Mouse (Mus musculus) MN1 (cell line): ENCODE data around the gene Rnasel.

ENCODE experiments used
- DNase-seq: peaks from one replicate; pipeline ENCODE4 v3.0.0-alpha.2; 2016; ENCODE audit warnings: low spot score

Gene Rnasel

DNA sequence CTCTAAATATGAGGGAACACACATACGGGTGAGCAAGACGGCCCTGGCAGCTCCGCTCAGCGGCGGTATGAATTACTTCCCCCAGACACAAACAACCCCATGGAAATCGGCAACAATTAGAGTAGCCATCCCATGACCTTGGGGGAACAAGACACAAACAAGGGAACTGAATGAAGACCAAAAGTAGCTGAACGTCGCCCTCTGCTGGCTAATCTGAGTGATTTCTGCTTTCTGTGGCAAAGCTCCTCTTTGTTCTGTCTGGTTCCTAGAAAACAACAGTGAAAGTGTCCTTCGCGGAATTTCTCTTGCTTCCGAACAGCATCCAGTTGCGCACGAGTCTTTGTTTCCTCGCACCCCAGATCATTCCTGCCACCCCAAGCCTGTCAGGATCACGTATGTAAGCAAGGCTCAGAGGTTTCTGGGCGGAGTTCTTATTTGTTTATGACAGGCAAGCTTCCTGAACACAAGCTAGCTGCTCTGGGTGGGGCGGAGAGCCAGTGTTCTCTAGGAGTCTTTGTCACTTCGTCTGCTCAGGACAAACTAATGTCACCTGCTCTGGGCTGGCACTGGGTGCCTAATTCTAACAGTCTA, at the start of gene Rnasel:
Gene Rnasel, plus strand, starts transcription at position 216 of the 591 bp plus-strand sequence.
- DNase-seq: peak; percentile 38

DNA sequence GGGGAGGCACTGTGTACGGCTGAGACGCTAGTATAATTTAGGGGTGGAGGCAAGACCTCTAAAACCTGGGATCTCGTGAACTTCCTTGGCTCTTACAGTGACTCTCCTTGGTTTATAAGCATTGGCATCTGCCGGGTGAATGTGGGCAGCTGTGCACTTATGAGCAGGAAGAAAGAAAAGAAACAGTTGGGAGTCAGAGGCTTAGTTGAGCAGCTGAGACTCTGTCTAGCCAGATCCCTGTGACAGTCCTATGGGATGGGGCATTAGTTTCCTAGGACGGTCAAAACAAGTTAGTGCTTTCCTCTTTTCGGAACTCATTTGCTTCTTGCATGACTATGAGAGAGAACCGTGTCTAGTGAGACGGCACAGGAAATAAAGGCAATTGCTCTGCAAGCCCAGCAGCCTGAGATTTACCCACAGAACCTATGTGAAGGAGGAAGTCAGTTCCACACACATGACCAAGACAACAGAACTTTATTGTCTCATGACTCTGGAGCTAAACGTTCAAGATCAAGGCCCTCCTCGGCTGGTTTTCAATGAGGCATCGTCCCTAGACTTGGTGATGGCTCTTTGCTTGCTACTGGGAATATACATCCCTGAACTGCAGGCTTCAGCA, 48.7 kb upstream of the Rnasel start:
- no peak for DNase-seq

DNA sequence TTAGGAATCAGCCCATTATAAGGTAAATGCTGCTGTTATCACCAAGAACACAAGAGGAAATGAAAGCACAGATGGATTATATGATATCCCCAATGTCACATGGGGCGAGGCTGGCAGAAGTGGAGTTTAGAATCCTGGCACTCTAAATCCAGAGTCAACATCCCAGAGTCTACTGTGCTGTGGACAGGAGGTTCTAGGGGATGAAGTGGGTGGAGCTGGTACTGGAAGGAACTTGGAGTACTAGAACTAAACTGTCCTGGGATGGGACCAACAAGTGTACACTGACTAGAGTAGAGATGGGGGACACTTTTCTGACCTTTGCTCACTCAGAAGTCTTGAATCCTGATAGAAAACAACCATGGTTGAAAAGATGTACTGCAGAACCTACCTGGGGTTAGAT, 47.8 kb upstream of the Rnasel start:
- no peak for DNase-seq

DNA sequence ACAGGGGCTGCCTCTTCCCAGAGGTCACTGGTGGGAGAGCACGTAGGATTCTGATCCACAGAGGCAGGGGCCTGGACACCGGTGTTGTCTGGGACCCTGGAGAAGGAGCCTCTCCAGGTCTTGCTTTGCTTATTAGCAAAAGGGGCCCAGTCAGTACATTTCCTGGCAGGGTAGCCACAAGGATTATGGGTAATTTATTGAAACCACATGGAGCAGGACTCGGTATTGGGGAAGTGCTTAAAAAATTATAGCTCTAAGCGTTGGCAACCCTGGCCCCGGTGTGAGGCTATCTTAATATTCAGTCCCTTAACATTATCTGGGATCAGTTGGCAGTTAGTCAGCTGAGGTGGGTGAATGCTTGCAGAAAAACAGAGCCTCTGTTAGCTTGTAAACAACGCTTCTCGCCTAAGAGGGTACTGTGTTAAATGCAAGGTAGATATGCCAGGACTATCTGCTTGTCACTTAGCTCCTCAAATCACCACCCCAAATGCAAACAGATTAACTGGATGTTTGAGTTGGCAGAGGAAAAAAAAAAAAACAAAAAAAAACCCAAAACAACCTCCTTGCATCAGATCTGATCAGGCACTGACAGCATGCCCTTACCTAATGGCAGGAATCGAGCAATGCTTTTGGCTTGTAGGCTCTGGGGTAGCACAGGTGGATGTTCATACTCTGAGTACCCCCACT, 46.9 kb upstream of the Rnasel start:
- no peak for DNase-seq

DNA sequence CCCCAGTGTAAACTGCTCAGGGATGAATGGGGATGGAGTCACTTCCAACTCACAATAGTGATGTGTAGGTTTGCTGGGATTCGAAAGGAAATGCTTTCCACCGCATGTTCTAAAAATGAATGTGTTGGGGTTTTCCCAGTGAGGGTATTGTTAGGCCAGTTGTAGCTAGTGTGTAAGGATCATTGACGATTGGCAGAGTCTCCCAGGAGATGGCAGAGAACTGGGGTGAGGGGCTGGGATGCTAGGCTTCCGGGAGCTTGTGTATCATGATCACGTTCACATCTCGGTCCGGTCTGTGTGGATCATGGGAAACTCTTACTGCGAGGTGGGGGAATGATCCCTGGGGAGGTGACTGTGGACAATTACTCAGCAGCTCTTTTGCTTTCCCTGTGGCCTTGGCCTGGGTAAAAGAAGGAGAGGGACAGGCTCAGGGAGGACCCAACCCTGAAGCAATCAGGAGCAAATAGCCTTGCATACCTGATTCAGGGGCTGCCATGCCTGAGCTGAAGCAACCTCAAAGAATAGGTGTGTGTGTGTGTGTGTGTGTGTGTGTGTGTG, 46.3 kb upstream of the Rnasel start:
- DNase-seq: no peak

DNA sequence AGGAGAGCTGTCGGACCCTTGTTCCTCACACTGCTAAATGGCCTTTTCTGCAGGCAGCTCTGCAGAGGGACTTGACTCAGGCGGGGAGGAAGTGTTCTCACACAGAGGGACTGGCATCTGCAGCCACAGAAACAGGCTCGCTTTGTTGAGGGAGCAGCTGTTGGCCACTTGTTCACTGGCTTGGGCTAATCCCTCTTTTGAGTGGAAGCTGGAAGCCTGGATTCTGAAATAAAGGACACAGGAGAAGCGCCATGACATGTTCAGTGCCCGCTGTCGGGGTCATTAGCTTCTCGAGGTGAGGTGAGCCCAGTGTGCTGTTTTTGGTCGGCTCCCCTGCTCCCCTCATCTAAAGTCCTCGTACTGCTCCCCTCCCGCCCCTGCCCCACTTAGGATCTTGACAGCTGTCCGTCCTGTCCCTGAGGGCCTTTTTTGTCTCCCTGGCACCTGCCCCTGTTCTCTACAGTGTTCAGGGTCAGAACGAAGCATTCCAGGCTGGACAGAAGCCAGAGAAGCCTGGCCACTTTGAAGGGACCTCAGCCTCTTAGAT, 45.7 kb upstream of the Rnasel start:
- DNase-seq: no peak

DNA sequence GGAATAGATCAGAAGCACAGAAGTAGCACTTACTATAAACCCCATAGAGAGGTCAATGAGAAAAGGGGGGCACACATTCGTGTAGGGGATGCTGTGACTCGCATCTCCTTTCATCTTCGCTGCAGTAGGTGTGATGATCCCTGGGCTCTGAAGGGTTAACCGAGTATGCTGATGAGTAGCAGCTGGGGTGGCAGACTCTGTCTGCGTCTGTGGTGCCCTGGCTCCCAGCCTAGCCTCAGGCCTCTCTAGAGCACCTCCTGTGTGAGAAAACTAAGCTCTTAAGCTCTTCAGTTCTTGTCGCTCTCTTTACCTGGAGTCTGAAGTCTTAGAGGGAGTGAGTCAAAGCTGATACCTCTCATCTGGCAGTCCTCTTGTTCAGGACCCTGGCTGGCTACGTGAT, 45.1 kb upstream of the Rnasel start:
- DNase-seq: no peak

DNA sequence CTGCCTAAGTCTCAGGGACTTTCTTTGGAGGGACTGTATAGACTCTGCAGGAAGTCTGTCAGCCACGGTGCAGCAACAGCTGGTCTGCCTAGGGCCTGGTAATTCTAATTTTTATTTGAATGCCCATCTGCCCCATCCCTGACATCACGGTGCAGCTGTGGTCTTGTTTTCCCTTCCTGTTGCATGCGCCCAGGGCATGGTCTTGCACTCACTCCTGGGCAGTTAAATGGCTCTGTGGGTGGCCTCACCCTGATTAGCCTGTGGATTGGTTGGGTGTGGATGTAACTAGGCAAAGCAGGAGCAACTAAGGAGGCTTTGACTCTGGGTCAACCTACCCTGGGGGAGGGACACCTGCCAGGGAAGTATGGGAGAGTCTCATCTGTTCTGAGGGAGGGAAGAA, 44.2 kb upstream of the Rnasel start:
- DNase-seq: no peak

DNA sequence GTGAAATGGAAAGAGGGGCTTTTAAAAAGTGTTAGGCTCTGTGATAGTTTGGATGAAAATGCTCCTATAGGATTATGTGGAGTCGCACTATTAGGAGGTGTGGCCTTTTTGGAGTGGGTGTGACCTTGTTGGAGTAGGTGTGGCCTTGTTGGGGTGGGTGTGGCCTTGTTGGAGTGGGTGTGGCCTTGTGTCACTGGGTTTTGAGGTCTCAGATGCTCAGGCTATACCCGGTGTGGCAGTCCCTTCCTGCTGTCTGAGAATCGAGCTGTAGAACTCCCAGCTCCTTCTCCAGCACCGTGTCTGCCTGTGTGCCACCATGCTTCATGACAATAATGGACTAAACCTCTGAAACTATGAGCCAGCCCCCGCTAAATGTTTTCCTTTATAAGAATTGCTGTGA, 40.6 kb upstream of the Rnasel start:
- DNase-seq: no peak

DNA sequence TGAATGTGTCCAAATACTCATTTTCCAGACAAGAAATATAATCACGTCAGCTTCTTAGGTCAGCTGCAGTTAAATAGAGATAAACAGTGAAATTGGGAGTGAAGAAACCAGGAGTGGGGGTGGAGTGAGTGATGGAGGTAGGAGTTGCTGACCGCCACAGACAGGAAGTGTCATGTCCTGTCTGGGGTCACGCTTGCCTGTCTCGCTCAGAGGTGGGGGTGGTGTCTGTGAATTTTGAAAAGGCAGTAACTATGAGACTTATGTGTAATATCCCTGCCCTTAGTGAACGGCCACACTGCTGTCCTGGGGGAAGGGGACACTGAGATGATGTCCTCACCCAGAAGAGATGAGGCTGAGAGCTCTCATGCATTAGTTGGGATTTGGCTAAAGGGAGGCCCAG, 39.8 kb upstream of the Rnasel start:
- no peak for DNase-seq

DNA sequence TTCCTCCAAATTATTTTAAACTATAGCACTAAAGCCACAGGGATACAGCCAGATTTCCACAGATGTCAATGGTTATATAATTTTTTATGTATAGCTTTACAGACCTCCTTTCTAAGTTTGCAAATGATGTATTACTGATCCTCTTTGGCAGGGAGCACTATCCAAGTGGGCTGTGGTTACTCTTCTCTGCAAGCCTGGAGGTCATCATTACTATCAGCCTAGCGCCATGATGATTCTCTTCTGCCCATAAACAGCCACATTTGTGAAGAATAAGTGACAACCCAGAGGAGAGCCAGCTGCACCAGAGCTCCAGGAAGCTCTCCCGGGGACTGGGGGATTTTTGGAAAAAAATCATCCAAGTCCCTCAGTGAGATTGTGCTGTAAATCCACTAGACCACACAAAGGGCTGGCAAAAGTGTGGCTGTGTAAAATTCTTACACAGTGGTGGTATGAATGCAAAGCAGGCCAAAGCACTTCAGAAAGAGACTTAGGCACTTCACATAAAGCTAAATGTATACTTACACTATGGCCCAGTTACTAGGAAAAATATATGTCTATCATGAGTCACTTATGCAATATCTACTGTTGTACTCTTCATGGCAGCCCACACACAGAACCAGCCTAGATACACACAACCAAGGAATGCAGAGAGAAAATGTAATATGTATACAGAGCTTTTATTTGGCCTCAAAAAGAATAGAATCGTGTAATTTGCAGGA, 37.5 kb upstream of the Rnasel start:
- no peak for DNase-seq

DNA sequence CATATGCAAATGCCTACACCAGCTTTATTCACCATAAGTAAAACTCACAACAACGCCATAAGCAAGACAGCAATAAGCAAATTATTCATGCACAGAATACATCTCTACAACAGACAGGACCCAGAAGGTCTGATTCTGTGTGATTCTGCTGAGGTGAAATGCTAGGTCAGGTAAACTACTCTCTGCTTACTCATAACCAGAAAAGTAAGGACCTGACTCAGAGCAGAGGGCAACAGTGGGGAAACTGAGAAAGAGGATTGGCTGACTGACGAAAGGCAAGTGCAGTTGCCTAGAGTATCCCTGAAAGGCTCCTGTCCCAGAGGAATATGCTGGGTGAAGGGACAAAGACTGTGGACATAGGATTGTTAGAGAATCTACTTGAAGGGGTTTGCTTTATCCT, 36.6 kb upstream of the Rnasel start:
- DNase-seq: no peak

DNA sequence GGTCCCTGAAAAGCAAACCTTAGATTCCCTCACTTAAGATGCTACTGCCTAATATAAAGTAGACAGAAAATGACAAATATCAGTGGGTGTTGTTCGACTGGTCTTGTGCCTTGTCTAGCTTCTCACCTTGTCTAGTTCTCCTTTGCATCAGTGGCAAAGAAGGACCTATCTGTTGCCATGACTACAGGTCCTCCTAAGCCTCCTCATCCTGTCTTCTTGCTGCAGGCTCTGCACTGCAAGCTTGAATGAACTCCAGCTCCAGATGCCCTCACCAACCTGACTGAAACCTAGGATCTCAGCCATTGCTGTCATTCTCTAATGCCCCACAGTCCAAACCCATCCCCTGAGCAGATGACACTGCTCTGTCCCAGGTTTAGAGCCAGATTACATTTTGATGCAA, 31.2 kb upstream of the Rnasel start:
- DNase-seq: no peak

DNA sequence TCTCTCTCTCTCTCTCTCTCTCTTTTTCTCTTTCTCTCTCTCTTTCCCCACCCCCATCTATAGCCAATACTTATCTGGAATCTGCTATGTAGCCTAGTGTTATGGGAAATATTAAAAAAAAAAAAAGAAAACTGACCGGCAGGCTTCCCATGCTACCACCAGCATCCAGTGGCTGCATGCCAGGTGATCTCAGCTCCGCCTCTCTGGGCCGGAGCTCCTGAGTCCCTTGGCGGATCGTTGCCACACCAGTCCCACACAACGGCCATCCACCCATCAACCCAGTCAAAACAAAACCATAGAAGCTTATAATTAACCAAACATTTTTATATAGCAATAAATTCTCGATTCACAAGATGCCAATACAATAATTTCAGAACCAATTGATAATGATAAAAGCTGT, 28.3 kb upstream of the Rnasel start:
- DNase-seq: no peak

DNA sequence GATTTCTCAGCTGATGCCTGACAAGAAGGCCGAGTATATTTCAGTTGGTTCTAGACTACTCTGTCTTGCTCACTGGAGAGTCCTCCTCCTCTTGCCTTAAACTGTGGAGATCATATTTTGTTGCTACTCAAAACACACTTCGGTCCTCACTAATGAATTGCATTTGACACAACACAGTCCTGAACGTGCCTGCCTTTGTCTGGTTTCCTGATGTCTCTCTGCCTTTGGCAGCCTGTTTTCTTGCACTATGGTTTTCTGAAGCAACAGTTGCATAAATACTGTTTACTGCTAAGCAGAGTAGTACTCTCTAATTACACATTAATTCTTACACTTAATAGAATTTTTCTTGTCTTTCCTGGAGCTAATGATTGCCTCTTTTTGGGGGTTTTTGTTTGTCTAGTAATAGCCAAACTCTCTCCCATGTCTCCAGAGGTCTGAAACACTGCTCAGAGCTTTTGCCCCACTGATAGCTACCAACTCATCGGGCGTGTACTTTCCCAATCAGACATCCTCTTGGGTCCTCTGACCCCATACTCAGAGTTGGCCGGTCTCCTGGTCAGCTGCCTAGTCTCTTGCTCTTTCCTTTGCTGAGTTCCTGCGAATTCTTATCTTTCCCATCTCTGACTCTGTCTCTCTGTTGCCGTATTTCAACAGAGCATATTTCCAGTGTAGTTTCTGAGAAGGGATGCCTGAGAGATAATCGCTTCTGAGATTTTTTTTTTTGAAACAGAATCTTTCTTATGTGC, 27.5 kb upstream of the Rnasel start:
- no peak for DNase-seq

DNA sequence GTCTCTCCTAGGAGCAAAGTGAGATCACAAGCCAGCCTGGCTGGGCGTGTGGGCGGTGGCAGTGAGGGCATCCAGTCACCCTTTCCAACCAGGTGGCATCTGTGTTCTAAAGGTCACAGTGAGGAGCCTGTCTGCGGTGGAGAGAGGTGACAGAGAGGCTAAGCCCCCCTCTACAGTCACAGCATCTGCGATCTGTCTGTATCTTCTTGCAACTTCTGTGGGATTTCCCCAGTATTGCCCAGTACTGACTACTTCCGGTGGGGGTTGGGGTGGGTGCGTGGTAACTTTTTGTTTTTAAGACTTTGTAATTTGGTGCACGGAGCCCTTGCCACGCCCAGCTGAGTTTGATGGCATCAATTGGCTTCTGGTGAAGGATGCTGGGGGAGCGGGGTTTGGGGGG, 25.8 kb upstream of the Rnasel start:
- no peak for DNase-seq

DNA sequence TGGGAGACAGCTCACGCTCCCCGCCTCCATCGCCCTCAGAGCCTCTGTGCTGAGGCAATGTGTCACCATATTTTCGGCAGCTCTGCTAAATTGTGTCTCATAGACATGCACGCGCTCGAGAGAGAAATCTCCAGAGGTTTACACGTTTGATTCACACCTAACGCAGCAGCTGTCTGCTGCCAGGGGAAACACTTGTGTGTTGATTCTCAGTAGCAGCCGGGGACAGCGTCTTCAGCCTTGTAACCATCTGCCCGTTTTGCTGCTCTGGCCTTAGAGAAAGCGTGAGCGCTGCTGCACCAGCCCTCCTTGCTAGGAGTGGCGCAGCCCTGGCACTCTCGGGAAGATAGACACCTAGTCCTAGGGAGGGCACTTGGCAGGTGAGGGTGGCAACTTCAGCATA, 22.6 kb upstream of the Rnasel start:
- no peak for DNase-seq

DNA sequence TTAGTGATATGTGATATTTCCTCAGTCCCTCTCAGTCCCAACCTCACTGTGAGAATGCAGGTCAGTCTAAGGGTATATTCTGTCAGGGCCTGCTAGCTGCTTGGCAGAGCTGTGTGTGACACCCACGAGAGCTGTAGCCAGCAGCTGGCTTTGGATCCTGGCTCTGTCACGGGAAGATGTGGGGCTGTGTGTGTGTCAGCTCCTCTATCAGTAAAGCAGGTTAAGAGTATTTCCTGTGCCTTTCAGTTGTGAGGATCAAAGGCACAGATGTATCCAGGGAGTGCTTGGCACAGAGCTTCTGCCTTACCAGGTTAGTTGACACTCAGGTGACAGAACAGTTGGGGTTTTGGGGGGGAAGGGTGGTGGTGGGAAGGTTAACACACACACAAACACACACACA, 19.4 kb upstream of the Rnasel start:
- no peak for DNase-seq

DNA sequence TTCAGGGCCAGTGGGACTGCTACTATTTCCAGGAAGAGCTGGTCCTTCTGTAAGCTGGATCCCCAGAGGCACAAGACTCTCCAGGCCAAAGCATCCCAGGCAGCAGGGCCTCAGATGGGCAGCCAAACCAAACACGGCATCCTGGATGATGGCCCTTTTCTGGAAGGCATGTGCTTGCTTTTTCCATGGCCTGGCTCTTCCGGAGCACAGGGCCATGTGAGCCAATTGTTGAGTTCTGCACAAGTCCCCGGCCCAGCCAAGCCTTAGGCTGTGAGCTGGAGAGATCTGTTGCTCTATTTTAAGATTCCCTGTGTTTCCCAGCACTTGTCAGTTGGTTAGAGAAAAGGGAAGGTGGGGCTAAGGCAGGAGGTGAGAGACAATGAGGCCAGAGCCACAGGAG, 18.6 kb upstream of the Rnasel start:
- DNase-seq: no peak

DNA sequence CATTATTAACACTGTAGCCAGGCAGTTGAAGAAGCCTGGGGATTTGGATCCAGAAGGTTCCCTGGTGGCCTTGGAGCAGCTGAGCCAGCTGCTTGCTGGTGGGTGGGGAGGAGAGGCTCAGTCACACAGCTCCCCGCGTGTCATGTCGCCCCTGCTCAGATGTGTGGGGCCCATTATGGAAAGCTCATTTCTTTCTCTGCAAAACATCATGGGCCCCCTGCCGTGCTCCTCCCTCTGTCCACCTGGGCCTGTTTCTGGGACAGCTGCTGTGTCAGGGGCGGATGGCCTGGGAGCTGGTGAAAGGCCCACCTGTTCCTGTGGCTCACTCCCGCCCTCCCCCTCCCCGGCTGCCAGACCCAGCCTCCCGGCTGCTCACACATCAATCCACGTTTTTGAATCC, 16.0 kb upstream of the Rnasel start:
- no peak for DNase-seq

DNA sequence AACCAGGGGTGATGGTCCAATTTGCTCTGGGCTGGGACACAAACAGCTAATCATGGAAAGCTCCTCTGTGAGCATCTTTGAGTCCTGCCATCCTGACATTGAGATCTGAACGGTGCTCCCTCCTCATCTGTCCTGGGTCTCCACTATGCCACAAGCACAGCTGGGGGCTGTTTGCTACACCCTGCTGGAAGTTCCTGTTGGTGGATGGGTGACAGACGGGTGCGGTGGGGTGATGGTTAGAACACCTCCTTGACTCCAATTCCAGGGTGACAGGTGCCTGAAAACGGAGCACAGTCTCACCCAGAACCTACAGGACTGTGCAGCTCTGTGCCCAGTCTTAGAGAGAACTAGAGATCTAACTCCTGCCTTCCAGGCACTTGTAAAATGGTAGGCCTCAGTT, 14.4 kb upstream of the Rnasel start:
- no peak for DNase-seq

DNA sequence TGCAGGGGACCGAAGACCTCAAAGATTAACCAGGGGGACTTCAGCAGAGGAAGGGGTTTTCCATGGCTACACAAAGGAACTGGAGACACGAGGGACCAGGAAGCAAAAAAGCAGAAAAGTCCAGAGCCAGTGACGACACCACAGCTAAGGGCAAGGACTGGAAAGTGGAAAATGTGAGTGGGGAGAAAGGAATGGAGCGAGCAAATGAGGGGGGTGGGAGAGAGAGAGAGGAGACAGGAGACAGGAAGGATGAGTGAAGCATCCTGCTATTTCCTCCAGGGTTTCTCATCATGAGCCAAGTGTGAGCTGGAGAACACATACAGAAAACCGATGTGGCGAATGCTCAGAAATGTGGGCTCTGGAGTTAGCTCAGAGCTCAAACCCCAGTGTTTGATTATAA, 13.1 kb upstream of the Rnasel start:
- no peak for DNase-seq
